Mouse (Mus musculus) intestine, postnatal 0 days (tissue): Measurements from ENCODE around the gene Nppb. TPM values are rescaled to one million over a fixed set of nuclear protein-coding genes. Genes with fewer than 3 reads are reported as not detected.

Experiments
- ATAC-seq: fragments of 200-750 bp; cut with Nextera tagmentation; 2 replicates; pipeline ENCODE4 v1.8.0; 2017; ENCODE audit warnings: mild to moderate bottlenecking, moderate TSS enrichment, moderate library complexity
- H3K27ac ChIP-seq: fragments of 300-500 bp; sonication (generic); 2 replicates; pipeline ENCODE4 v1.5.1; 2014; ENCODE audit warnings: mild to moderate bottlenecking, low read depth, low read length, moderate library complexity
- H3K27me3 ChIP-seq: fragments of 300-500 bp; sonication (generic); replicated peaks from 2 replicates; pipeline ENCODE4 v1.6.1; 2014; ENCODE audit warnings: low read length, mixed read lengths; ENCODE audit not compliant: control insufficient read depth, insufficient read depth
- H3K36me3 ChIP-seq: fragments of 300-500 bp; sonication (generic); 2 replicates; pipeline ENCODE4 v1.6.1; 2014; ENCODE audit warnings: mild to moderate bottlenecking, moderate library complexity; ENCODE audit not compliant: control insufficient read depth, insufficient read depth
- H3K4me1 ChIP-seq: fragments of 300-500 bp; sonication (generic); replicated peaks from 2 replicates; pipeline ENCODE4 v1.6.1; 2014; ENCODE audit warnings: antibody characterized with exemption, low read length, mixed read lengths; ENCODE audit not compliant: control insufficient read depth, insufficient read depth
- H3K4me2 ChIP-seq: fragments of 300-500 bp; sonication (generic); replicated peaks from 2 replicates; pipeline ENCODE4 v1.6.1; 2014; ENCODE audit warnings: low read depth, mild to moderate bottlenecking, moderate library complexity
- H3K4me3 ChIP-seq: fragments of 300-500 bp; sonication (generic); 2 replicates; pipeline ENCODE4 v1.5.1; 2014; ENCODE audit warnings: low read depth, low read length
- H3K9ac ChIP-seq: fragments of 300-500 bp; sonication (generic); 2 replicates; pipeline ENCODE4 v1.6.1; 2014; ENCODE audit warnings: mild to moderate bottlenecking, low read depth, low read length
- H3K9me3 ChIP-seq: fragments of 300-500 bp; sonication (generic); 2 replicates; pipeline ENCODE4 v1.6.1; 2016; ENCODE audit warnings: mixed run types; ENCODE audit not compliant: control insufficient read depth
- CTCF ChIP-seq: sonication (generic); IDR thresholded peaks from 2 replicates; pipeline ENCODE4 v1.5.1; 2016; ENCODE audit warnings: low read depth, mild to moderate bottlenecking, control low read depth, antibody characterized with exemption, moderate library complexity
- WGBS: fragments of 180-500 bp; shearing (Covaris S2); extraction: QIAGEN DNeasy Blood & Tissue Kit; methylation state at CpG from one replicate; pipeline ENCODE4 v1.1.7; 2014; 5-methylcytosine and 5-hydroxymethylcytosine counted together
- polyA plus RNA-seq: library from polyadenylated mRNA; unstranded; fragments of >200 nt; fragmentation: Nextera tagmentation; extraction: Ambion mirVana; gene quantifications from 2 replicates; pipeline ENCODE4 v1.2.1, GENCODE M21; 2015

Gene Nppb
- polyA plus RNA-seq, 1 experiment from 2014 or later, result not detected

DNA sequence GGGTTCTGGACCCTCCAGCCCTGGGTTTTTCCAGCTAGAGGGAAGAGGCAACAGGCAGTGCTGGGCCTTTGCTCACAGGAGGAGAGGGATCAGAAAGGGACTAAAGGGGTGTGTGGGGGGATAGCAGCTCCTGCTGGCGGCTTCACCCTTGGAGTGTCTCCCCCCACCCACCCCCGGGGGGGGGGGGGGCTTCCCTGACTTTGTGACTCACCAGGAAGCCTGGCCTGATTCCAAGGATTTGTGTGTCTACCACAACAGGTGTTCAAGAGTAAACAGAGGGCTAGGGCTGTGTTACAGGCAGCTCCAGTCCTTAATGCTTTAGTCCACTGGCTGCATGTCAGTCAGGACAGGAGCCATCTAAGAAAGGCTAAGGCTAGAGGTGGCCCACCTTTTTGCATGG lies 38.1 kb upstream of the Nppb start:
- Histone ChIP-seq H3K4me3 (no peak overlapping the region), H3K4me2 (no peak overlapping the region), H3K9me3 (no peaks in the 10 kb centered on the region), H3K36me3 (peaks cover 40% of the 10 kb centered on the region), H3K27ac (no peak overlapping the region), H3K9ac (no peak overlapping the region), H3K27me3 (no peaks in the 10 kb centered on the region), H3K4me1 (no peaks in the 10 kb centered on the region; the same call in 1 of the 2 replicates)
- TF ChIP-seq CTCF, result no peak
- no peak for ATAC-seq
- 39% methylated on average over 2 of the region's 2 CpGs for WGBS

DNA sequence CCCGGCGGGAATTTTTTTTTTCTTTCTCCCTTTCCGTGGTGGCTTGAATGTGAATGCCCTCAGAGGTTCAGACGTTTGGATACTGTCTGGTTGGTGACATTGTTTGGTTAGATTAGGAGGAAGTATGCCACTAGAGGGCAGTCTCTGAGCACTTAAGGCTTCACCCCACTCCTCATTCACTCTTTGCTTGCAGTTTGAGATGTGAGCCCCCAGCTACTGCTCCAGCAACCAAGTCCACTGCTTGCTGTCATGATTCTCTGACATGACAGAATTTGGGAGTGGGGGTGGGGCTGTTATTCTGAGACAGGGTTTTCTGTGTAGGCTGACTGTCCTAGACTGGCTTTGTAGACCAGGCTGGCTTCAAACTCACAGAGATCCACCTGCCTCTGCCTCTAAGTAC lies 32.0 kb upstream of the Nppb start:
- WGBS, result 9% methylated on average over 4 of the region's 4 CpGs
- H3K4me2 ChIP-seq, result no peak overlapping the region

DNA sequence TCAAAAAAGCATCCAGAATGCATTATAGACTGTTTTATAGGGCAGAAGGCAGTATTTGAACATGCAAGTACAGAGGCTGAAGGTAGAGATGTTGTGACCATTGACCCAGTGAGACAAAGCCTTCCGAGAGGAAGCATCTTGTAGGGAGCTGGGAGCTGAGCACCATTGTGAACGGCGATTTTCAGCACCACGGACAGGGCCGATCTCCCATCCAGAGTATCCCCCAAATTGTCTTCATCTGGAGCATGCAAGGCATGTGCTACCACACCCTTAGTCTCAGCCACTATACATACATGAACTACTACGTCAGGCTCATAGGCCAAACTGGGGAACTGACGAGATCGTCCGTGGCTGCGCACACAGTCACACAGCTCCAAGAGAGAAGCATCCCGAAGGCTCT lies 28.4 kb upstream of the Nppb start:
- H3K27me3 ChIP-seq, result no peaks in the 10 kb centered on the region
- 44% methylated on average over 11 of the region's 11 CpGs for WGBS
- no peaks in the 10 kb centered on the region for H3K36me3 ChIP-seq
- no peak for TF ChIP-seq CTCF
- H3K4me2 ChIP-seq, result no peak overlapping the region
- H3K4me3 ChIP-seq, result no peak overlapping the region
- no peak overlapping the region for H3K27ac ChIP-seq
- ATAC-seq, result no peak
- no peak overlapping the region for H3K9ac ChIP-seq
- no peaks in the 10 kb centered on the region for H3K9me3 ChIP-seq
- no peaks in the 10 kb centered on the region for H3K4me1 ChIP-seq

More for the DNA sequence above, 32.0 kb upstream of the Nppb start:
- peak; percentile 77 for TF ChIP-seq CTCF
- no peaks in the 10 kb centered on the region for H3K4me1 ChIP-seq
- H3K4me3 ChIP-seq, result no peak overlapping the region
- no peaks in the 10 kb centered on the region for H3K27me3 ChIP-seq
- no peaks in the 10 kb centered on the region; the same call in 1 of the 2 replicates for H3K36me3 ChIP-seq
- ATAC-seq, result no peak
- no peaks in the 10 kb centered on the region for H3K9me3 ChIP-seq
- no peak overlapping the region for H3K27ac ChIP-seq
- H3K9ac ChIP-seq, result no peak overlapping the region

DNA sequence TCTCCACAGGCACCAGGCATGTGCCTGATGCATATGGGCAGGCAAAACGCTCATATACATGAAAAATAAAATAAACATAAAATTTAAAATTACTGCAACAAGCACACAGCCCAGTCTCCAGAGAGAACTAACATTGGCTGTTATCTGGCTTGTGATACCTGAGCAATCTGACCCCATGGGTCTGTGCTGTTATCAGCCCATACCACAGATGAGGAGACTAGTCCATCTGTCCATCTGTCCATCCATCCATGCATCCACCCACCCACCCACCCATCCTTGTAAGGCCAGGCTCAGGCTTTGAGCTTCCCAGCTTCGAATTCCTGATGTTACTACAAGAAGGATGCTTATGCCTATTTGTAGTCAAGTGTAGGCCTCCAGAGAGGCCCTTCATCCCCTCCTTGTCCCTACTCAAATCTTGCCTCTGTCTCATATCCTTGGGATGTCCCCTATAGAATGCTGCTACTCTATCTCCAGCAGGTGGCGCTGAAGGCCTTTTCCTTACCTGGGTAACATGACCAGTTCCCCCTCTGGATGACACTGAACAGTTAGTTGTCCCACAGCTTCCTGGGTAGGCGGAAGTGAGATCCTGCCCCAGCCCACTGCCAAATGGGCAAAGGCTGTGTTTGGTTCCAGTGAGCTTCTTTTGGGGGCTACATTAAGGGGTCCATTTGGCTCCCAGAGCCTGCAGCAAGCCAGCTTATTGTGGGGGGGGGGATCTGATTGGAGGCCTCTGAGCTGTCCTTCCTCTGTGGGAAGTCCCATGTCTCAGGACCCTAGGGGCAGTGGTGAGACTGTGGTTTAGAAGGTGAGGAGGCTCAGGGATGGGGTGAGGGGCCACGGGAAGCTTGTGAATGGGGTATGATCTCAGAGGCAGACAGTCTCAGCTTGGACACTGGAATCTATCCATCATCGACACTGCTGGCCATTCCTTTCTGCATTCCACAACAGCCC lies 25.4 kb upstream of the Nppb start:
- H3K9me3 ChIP-seq, result no peaks in the 10 kb centered on the region
- H3K9ac ChIP-seq, result no peak overlapping the region
- WGBS, result 41% methylated on average over 6 of the region's 6 CpGs
- H3K36me3 ChIP-seq, result no peaks in the 10 kb centered on the region
- no peak overlapping the region for H3K27ac ChIP-seq
- no peak overlapping the region for H3K4me3 ChIP-seq
- TF ChIP-seq CTCF, result peak; percentile 90
- H3K27me3 ChIP-seq, result no peaks in the 10 kb centered on the region
- ATAC-seq, result 0 out of 2 replicates have a peak, but pooled peaks have one; percentile 33
- no peaks in the 10 kb centered on the region for H3K4me1 ChIP-seq
- H3K4me2 ChIP-seq, result no peak overlapping the region

DNA sequence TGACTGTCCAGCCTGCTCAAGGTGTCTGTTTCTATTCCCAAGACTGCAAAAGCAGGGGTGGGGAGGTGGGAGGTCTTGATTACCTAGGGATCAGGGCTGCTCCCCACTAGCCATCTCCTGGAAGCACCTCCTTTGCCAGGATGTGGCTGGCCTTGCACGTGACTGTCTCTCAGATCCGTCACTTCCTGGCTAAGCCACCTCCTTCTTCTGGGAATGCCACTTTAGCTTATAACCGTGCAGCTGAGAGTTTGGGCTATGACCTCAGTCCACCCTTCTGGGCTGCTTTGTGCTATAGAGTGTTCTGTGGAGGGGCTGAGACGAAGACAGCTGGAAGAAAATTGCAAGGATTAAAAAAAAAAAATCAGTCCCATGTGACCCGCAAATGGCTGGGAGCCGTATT lies 22.8 kb upstream of the Nppb start:
- Histone ChIP-seq H3K27me3 (no peaks in the 10 kb centered on the region), H3K4me1 (no peaks in the 10 kb centered on the region), H3K27ac (no peak overlapping the region), H3K9me3 (no peaks in the 10 kb centered on the region), H3K4me2 (no peak overlapping the region), H3K4me3 (no peak overlapping the region), H3K9ac (no peak overlapping the region), H3K36me3 (no peaks in the 10 kb centered on the region)
- TF ChIP-seq CTCF, result no peak
- WGBS, result 55% methylated on average over 6 of the region's 6 CpGs
- no peak for ATAC-seq

DNA sequence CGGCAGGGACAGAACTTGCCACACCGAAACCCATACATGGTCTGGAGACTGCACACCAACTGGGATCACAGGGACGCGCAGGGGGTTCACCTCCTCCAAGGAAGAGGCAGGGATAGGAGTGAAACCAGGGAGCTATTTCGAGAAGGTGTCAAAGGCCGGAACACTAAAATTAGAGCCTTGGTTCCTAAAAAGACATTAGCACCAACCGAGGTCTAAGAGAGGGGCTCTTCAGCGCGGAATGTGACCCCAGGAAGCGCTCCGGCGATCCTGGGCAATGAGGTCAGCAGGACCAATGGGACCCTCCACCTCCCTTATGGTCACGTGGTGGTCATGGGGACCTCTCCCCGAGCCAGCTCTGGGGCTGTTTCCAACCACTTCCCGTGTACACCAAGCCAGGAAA lies 22.0 kb upstream of the Nppb start:
- Histone ChIP-seq H3K4me3 (no peak overlapping the region), H3K4me1 (no peaks in the 10 kb centered on the region), H3K9ac (no peak overlapping the region), H3K27me3 (no peaks in the 10 kb centered on the region), H3K4me2 (no peak overlapping the region), H3K36me3 (no peaks in the 10 kb centered on the region), H3K27ac (no peak overlapping the region), H3K9me3 (no peaks in the 10 kb centered on the region)
- no peak for TF ChIP-seq CTCF
- ATAC-seq, result no peak
- 85% methylated on average over 15 of the region's 15 CpGs for WGBS
